Mouse (Mus musculus) intestine, embryonic 14.5 days (tissue): ENCODE data around the gene Mlph. TPM values are rescaled to one million over a fixed set of nuclear protein-coding genes. Genes with fewer than 3 reads are reported as not detected.
A peak's percentile ranks its signal among the peaks of the same experiment; 100 is the strongest.

Experiments
- ATAC-seq: fragments of 200-750 bp; cut with Nextera tagmentation; replicated peaks from 2 replicates; pipeline ENCODE4 v1.8.0; 2017; ENCODE audit warnings: low read depth, moderate number of reproducible peaks, moderate TSS enrichment, moderate library complexity; ENCODE audit not compliant: low FRiP score, low TSS enrichment
- DNase-seq: peaks from one replicate; pipeline ENCODE4 v3.0.0-alpha.2; 2018; ENCODE audit warnings: low spot score
- H3K27ac ChIP-seq: fragments of 300-500 bp; sonication (generic); 2 replicates; pipeline ENCODE4 v1.5.1; 2014; ENCODE audit warnings: low read depth, mild to moderate bottlenecking, control low read depth
- H3K27me3 ChIP-seq: fragments of 300-500 bp; sonication (generic); replicated peaks from 2 replicates; pipeline ENCODE4 v1.6.1; 2014; ENCODE audit warnings: low read length, control low read depth; ENCODE audit not compliant: control insufficient read depth, insufficient read depth
- H3K36me3 ChIP-seq: fragments of 300-500 bp; sonication (generic); 2 replicates; pipeline ENCODE4 v1.6.1; 2014; ENCODE audit warnings: low read length, control low read depth; ENCODE audit not compliant: control insufficient read depth, insufficient read depth
- H3K4me1 ChIP-seq: fragments of 300-500 bp; sonication (generic); replicated peaks from 2 replicates; pipeline ENCODE4 v1.6.1; 2014; ENCODE audit warnings: low read length, control low read depth, mixed read lengths; ENCODE audit not compliant: control insufficient read depth, insufficient read depth
- H3K4me2 ChIP-seq: fragments of 300-500 bp; sonication (generic); 2 replicates; pipeline ENCODE4 v1.6.1; 2014; ENCODE audit warnings: low read length
- H3K4me3 ChIP-seq: fragments of 300-500 bp; sonication (generic); 2 replicates; pipeline ENCODE4 v1.5.1; 2014; ENCODE audit warnings: low read depth, low read length, control low read depth, mixed read lengths
- H3K9ac ChIP-seq: fragments of 300-500 bp; sonication (generic); 2 replicates; pipeline ENCODE4 v1.6.1; 2014; ENCODE audit warnings: mild to moderate bottlenecking, low read length
- H3K9me3 ChIP-seq: fragments of 300-500 bp; sonication (generic); 2 replicates; pipeline ENCODE4 v1.6.1; 2016; ENCODE audit warnings: low read length, control low read depth; ENCODE audit not compliant: control insufficient read depth
- WGBS: fragments of 180-500 bp; shearing (Covaris S2); extraction: QIAGEN DNeasy Blood & Tissue Kit; methylation state at CpG from one replicate; pipeline ENCODE4 v1.1.7; 2014; 5-methylcytosine and 5-hydroxymethylcytosine counted together
- polyA plus RNA-seq: library from polyadenylated mRNA; unstranded; fragments of >200 nt; fragmentation: Nextera tagmentation; extraction: Ambion mirVana; gene quantifications from 2 replicates; pipeline ENCODE4 v1.2.1, GENCODE M21; 2014

The Mlph gene
- polyA plus RNA-seq, 1 experiment from 2014 or later: 0.96 TPM

- H3K9ac ChIP-seq: no peak overlapping the region
- 71% methylated on average over 3 of the region's 3 CpGs for WGBS
- H3K4me3 ChIP-seq: no peak overlapping the region
- no peaks in the 10 kb centered on the region for H3K27me3 ChIP-seq
- H3K9me3 ChIP-seq: 0 out of 2 replicates have a peak, but pooled peaks cover 4% of the 10 kb centered on the region
- H3K36me3 ChIP-seq: no peaks in the 10 kb centered on the region
- H3K4me2 ChIP-seq: no peak overlapping the region
- H3K27ac ChIP-seq: no peak overlapping the region; the same call in 1 of the 2 replicates
- peaks cover 9% of the 10 kb centered on the region for H3K4me1 ChIP-seq
- ATAC-seq (no peak), DNase-seq (no peak)
Observed at GRCm38 (mm10) chr1:90895004-90895403, 19.9 kb upstream of the Mlph start.

- no peaks in the 10 kb centered on the region for H3K36me3 ChIP-seq
- H3K4me2 ChIP-seq: no peak overlapping the region
- ATAC-seq (no peak), DNase-seq (no peak)
- no peaks in the 10 kb centered on the region for H3K27me3 ChIP-seq
- no peaks in the 10 kb centered on the region for H3K9me3 ChIP-seq
- 0 out of 2 replicates have a peak overlapping the region, but pooled peaks have one; percentile 12 for H3K27ac ChIP-seq
- peaks cover 9% of the 10 kb centered on the region for H3K4me1 ChIP-seq
- H3K4me3 ChIP-seq: no peak overlapping the region
- no peak overlapping the region for H3K9ac ChIP-seq
- 95% methylated on average over 4 of the region's 4 CpGs for WGBS
Observed at GRCm38 (mm10) chr1:90896281-90896680, 18.6 kb upstream of the Mlph start.

GRCm38 (mm10) chr1:90896741-90897361 is 18.0 kb upstream of the Mlph start:
- H3K36me3 ChIP-seq: no peaks in the 10 kb centered on the region
- 37% methylated on average over 14 of the region's 14 CpGs for WGBS
- H3K4me3 ChIP-seq: no peak overlapping the region
- no peak overlapping the region for H3K9ac ChIP-seq
- DNase-seq (peak; percentile 65), ATAC-seq (peak; percentile 78)
- H3K27me3 ChIP-seq: no peaks in the 10 kb centered on the region
- no peak overlapping the region for H3K4me2 ChIP-seq
- no peaks in the 10 kb centered on the region for H3K9me3 ChIP-seq
- H3K4me1 ChIP-seq: peaks cover 9% of the 10 kb centered on the region
- peak overlapping the region; percentile 12; the same call in 1 of the 2 replicates for H3K27ac ChIP-seq

- no peaks in the 10 kb centered on the region for H3K27me3 ChIP-seq
- H3K9me3 ChIP-seq: no peaks in the 10 kb centered on the region
- H3K4me2 ChIP-seq: no peak overlapping the region
- peaks cover 12% of the 10 kb centered on the region for H3K4me1 ChIP-seq
- 39% methylated on average over 1 of the region's 1 CpGs for WGBS
- no peak overlapping the region for H3K4me3 ChIP-seq
- no peaks in the 10 kb centered on the region for H3K36me3 ChIP-seq
- no peak overlapping the region for H3K9ac ChIP-seq
- no peak overlapping the region for H3K27ac ChIP-seq
- ATAC-seq: no peak
- DNase-seq: no peak
Observed at GRCm38 (mm10) chr1:90898012-90898411, 16.9 kb upstream of the Mlph start.

- Histone ChIP-seq H3K4me1 (peaks cover 26% of the 10 kb centered on the region), H3K9me3 (no peaks in the 10 kb centered on the region), H3K36me3 (no peaks in the 10 kb centered on the region), H3K9ac (no peak overlapping the region), H3K4me3 (no peak overlapping the region), H3K4me2 (no peak overlapping the region), H3K27ac (no peak overlapping the region), H3K27me3 (no peaks in the 10 kb centered on the region)
- 88% methylated on average over 5 of the region's 5 CpGs for WGBS
- ATAC-seq (no peak), DNase-seq (no peak)
Observed at GRCm38 (mm10) chr1:90899816-90900215, 15.1 kb upstream of the Mlph start.

- Histone ChIP-seq H3K9ac (no peak overlapping the region), H3K9me3 (no peaks in the 10 kb centered on the region), H3K36me3 (no peaks in the 10 kb centered on the region), H3K27me3 (no peaks in the 10 kb centered on the region), H3K4me3 (no peak overlapping the region), H3K4me1 (peaks cover 27% of the 10 kb centered on the region), H3K4me2 (no peak overlapping the region), H3K27ac (no peak overlapping the region)
- WGBS: 82% methylated on average over 6 of the region's 6 CpGs
- ATAC-seq: no peak
- DNase-seq: no peak
Observed at GRCm38 (mm10) chr1:90900406-90900805, 14.5 kb upstream of the Mlph start.

- no peak overlapping the region for H3K9ac ChIP-seq
- ATAC-seq: no peak
- no peaks in the 10 kb centered on the region for H3K27me3 ChIP-seq
- H3K36me3 ChIP-seq: no peaks in the 10 kb centered on the region
- no peak for DNase-seq
- no peak overlapping the region for H3K27ac ChIP-seq
- no peak overlapping the region for H3K4me2 ChIP-seq
- WGBS: 88% methylated on average over 4 of the region's 4 CpGs
- peaks cover 27% of the 10 kb centered on the region for H3K4me1 ChIP-seq
- H3K4me3 ChIP-seq: no peak overlapping the region
- H3K9me3 ChIP-seq: no peaks in the 10 kb centered on the region
Observed at GRCm38 (mm10) chr1:90901246-90901645, 13.6 kb upstream of the Mlph start.

GRCm38 (mm10) chr1:90901681-90902208 is 13.1 kb upstream of the Mlph start:
- H3K9ac ChIP-seq: no peak overlapping the region
- H3K4me2 ChIP-seq: no peak overlapping the region
- DNase-seq (no peak), ATAC-seq (no peak)
- H3K27me3 ChIP-seq: no peaks in the 10 kb centered on the region
- no peak overlapping the region for H3K4me3 ChIP-seq
- WGBS: 84% methylated on average over 6 of the region's 6 CpGs
- peaks cover 27% of the 10 kb centered on the region for H3K4me1 ChIP-seq
- H3K36me3 ChIP-seq: no peaks in the 10 kb centered on the region
- no peaks in the 10 kb centered on the region for H3K9me3 ChIP-seq
- no peak overlapping the region for H3K27ac ChIP-seq

GRCm38 (mm10) chr1:90902751-90903150 is 12.1 kb upstream of the Mlph start:
- H3K36me3 ChIP-seq: no peaks in the 10 kb centered on the region
- H3K9ac ChIP-seq: no peak overlapping the region
- no peaks in the 10 kb centered on the region for H3K9me3 ChIP-seq
- no peak overlapping the region for H3K4me2 ChIP-seq
- H3K4me1 ChIP-seq: peaks cover 21% of the 10 kb centered on the region
- DNase-seq (no peak), ATAC-seq (no peak)
- peak overlapping the region; percentile 81; the same call in 1 of the 2 replicates for H3K27ac ChIP-seq
- no peak overlapping the region for H3K4me3 ChIP-seq
- WGBS: 82% methylated on average over 3 of the region's 3 CpGs
- no peaks in the 10 kb centered on the region for H3K27me3 ChIP-seq
